Mouse (Mus musculus): Measurements from ENCODE around the gene Lrch4.

Lrch4 gene

DNA sequence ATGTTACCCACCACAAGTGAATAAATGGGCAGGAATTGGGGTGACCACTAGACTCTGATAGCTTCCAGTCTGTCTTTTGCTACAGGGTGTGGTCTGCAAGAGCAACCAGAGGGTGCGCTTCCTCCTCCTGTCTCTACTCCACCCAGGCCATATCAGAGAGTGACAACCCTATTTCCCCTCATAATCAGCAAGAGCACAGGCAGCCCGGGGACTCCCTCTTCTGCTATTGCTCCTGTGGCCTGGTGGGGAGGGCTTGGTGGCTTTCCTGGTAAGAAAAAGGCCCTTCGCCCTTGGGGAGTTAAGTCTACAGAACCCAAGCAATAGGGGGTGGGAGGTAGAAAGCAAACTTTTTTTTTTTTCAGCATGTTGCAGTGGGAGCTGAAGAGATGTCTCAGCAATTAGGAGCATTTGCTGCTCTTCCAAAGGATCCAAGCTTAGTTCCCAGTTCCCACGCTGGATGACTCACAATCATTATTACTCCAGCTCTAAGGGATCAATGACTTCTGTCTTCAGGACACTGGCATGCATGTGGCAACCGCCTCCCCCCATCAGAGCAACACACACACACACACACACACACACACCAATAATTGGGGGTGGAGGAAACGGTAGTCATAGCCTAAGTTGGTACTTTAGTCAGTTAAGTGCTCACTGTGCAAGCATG, 57.3 kb downstream of the Lrch4 start:
- in situ Hi-C loops (cut with MboI, MseI): no loop called here

DNA sequence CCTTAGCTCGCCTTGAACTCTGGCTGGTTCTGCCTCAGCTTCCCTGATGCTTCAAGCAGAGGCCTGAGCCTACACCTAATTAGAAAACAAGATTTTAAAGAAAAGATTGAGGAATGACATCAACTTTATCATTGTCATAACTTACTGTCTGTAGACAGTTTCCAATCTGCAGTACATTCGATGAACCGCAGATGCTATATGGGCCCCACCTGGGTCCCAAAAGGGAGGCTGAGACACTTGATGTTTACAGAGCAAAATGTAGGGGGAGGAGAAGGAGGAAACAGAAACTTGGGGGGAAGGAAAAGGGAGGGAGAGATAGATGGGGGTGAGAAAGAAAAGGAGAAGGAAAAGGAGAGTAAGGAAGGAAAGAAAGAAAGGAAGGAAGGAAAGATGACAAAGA, 61.1 kb downstream of the Lrch4 start:
- in situ Hi-C loops (cut with MboI, MseI): no loop called here

DNA sequence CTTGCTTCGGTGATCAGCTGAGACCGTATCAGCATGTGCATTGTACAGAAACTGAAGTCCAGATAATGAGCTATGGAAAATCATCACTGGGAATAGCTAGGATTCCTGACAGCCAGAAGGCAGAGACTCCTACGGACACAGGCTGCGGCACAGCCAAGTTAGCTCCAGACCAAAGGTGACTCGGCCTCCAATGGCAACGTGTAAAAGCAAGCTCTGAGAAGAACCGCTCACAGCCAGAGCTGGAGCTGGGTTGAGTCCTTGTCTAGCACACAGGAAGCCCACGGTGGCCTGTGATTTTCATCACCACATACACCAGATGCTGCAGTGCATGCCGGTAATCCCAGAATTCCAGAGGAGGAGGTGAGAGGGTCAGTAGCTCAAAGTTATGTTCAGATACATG, 61.6 kb downstream of the Lrch4 start:
- in situ Hi-C loops (cut with MboI, MseI): no loop called here

All from T-helper 17 cell (primary cell).